Mouse (Mus musculus) CH12.LX (cell line): ENCODE measurements at regions not wholly inside any gene's neighbourhood (a gene's known extent, or its start where the extent isn't known, plus 50 kb on each side); places are given as distances from the start of the nearest gene placed in this dataset.

Experiments
- DNase-seq: peaks from one replicate; pipeline ENCODE4 v3.0.0-alpha.2; 2013; ENCODE audit errors: extremely low read depth
- H3K27ac ChIP-seq: 2 replicates; pipeline ENCODE4 v1.5.1; 2012; ENCODE audit warnings: low read depth, mild to moderate bottlenecking, control low read depth, moderate library complexity; ENCODE audit not compliant: insufficient read depth
- H3K27me3 ChIP-seq: replicated peaks from 2 replicates; pipeline ENCODE3; 2012; ENCODE audit warnings: inconsistent platforms
- H3K36me3 ChIP-seq, 2 experiments: replicated peaks in 1 of 2; 2 replicates each; pipeline versions ENCODE3 to v1.6.1; 2012; ENCODE audit warnings: inconsistent platforms in 1 of 2, low read length in 1 of 2, mild to moderate bottlenecking in 1 of 2, mixed read lengths in 1 of 2, moderate library complexity in 1 of 2; ENCODE audit not compliant: control insufficient read depth in 1 of 2, insufficient read depth in 1 of 2
- H3K4me1 ChIP-seq, 2 experiments: 2 replicates each; pipeline ENCODE4 v1.6.1; 2012; ENCODE audit warnings: inconsistent platforms in 1 of 2, moderate library complexity in 1 of 2; ENCODE audit not compliant: insufficient read depth in 2 of 2, control insufficient read depth in 1 of 2
- H3K4me2 ChIP-seq: 2 replicates; pipeline ENCODE4 v1.6.1; 2012; ENCODE audit warnings: low read depth, mild to moderate bottlenecking, control low read depth; ENCODE audit not compliant: poor library complexity, insufficient read depth, severe bottlenecking
- H3K4me3 ChIP-seq, 3 experiments: fragments of 150-350 bp in 1 of 3; sonication (generic) in 1 of 3; replicated peaks in 1 of 3; 2 replicates each; pipeline versions ENCODE3 to v1.5.1; 2011 to 2012; ENCODE audit warnings: low read depth in 2 of 3, low read length in 2 of 3, mild to moderate bottlenecking in 2 of 3, moderate library complexity in 2 of 3, control low read depth in 1 of 3, improper control_type of control experiment in 1 of 3, inconsistent platforms in 1 of 3, mixed read lengths in 1 of 3; ENCODE audit not compliant: poor library complexity in 1 of 3
- H3K79me2 ChIP-seq: replicated peaks from 2 replicates; pipeline ENCODE4 v1.6.1; 2012; ENCODE audit warnings: mild to moderate bottlenecking, moderate library complexity; ENCODE audit not compliant: control insufficient read depth, poor library complexity, insufficient read depth, severe bottlenecking; ENCODE audit errors: extremely low read depth
- H3K9ac ChIP-seq: 2 replicates; pipeline ENCODE4 v1.6.1; 2012; ENCODE audit warnings: low read depth, mild to moderate bottlenecking, control low read depth, moderate library complexity; ENCODE audit not compliant: insufficient read depth
- H3K9me3 ChIP-seq: replicated peaks from 2 replicates; pipeline ENCODE3; 2012; ENCODE audit warnings: low read length, inconsistent platforms, mixed read lengths
- CTCF ChIP-seq, 2 experiments: IDR thresholded peaks in 1 of 2; conservative IDR thresholded peaks in 1 of 2; 2 replicates each; pipeline ENCODE4 v1.5.1; 2011 to 2012; ENCODE audit warnings: low read depth in 2 of 2, low read length in 2 of 2, improper control_type of control experiment in 1 of 2, inconsistent platforms in 1 of 2, mild to moderate bottlenecking in 1 of 2, moderate library complexity in 1 of 2
- E2F4 ChIP-seq: IDR thresholded peaks from 2 replicates; pipeline ENCODE4 v1.6.1; 2011; ENCODE audit warnings: low read depth, low read length, improper control_type of control experiment; ENCODE audit not compliant: insufficient replicate concordance
- GABPA ChIP-seq: IDR thresholded peaks from 2 replicates; pipeline ENCODE4 v1.6.1; 2012; ENCODE audit warnings: low read depth, low read length, improper control_type of control experiment, inconsistent platforms; ENCODE audit not compliant: insufficient replicate concordance
- HCFC1 ChIP-seq: IDR thresholded peaks from 2 replicates; pipeline ENCODE4 v1.6.1; 2012; ENCODE audit warnings: low read depth, mild to moderate bottlenecking, inconsistent platforms, low read length, improper control_type of control experiment
- MEF2A ChIP-seq: IDR thresholded peaks from 2 replicates; pipeline ENCODE4 v1.6.1; 2014; ENCODE audit warnings: low read depth, mild to moderate bottlenecking, inconsistent platforms, low read length, improper control_type of control experiment, borderline replicate concordance
- MXI1 ChIP-seq: IDR thresholded peaks from 2 replicates; pipeline ENCODE4 v1.6.1; 2011; ENCODE audit warnings: mild to moderate bottlenecking, low read depth, low read length, improper control_type of control experiment
- NRF1 ChIP-seq: IDR thresholded peaks from 2 replicates; pipeline ENCODE4 v1.6.1; 2014; ENCODE audit warnings: low read depth, mild to moderate bottlenecking, inconsistent platforms, low read length, improper control_type of control experiment, moderate library complexity
- POLR2AphosphoS2 ChIP-seq: IDR thresholded peaks from 2 replicates; pipeline ENCODE4 v1.6.1; 2011; ENCODE audit warnings: low read depth, low read length, improper control_type of control experiment
- RAD21 ChIP-seq: IDR thresholded peaks from 2 replicates; pipeline ENCODE4 v1.6.1; 2011; ENCODE audit warnings: low read depth, mild to moderate bottlenecking, low read length, improper control_type of control experiment, moderate library complexity
- RCOR1 ChIP-seq: conservative IDR thresholded peaks from 2 replicates; pipeline ENCODE4 v1.6.1; 2012; ENCODE audit warnings: low read depth, mild to moderate bottlenecking, inconsistent platforms, low read length, improper control_type of control experiment
- SMC3 ChIP-seq: IDR thresholded peaks from 2 replicates; pipeline ENCODE4 v1.6.1; 2011; ENCODE audit warnings: low read depth, low read length, improper control_type of control experiment
- TBP ChIP-seq: conservative IDR thresholded peaks from 2 replicates; pipeline ENCODE4 v1.6.1; 2011; ENCODE audit warnings: low read depth, low read length, improper control_type of control experiment
- TCF12 ChIP-seq: IDR thresholded peaks from 2 replicates; pipeline ENCODE4 v1.6.1; 2014; ENCODE audit warnings: low read depth, mild to moderate bottlenecking, inconsistent platforms, low read length, improper control_type of control experiment
- UBTF ChIP-seq: IDR thresholded peaks from 2 replicates; pipeline ENCODE4 v1.6.1; 2012; ENCODE audit warnings: low read depth, mild to moderate bottlenecking, inconsistent platforms, low read length, improper control_type of control experiment, moderate library complexity
- USF1 ChIP-seq: IDR thresholded peaks from 2 replicates; pipeline ENCODE4 v1.6.1; 2014; ENCODE audit warnings: low read depth, mild to moderate bottlenecking, inconsistent platforms, low read length, improper control_type of control experiment
- USF2 ChIP-seq: conservative IDR thresholded peaks from 2 replicates; pipeline ENCODE4 v1.6.1; 2011; ENCODE audit warnings: low read depth, low read length, improper control_type of control experiment
- ZKSCAN1 ChIP-seq: IDR thresholded peaks from 2 replicates; pipeline ENCODE4 v1.6.1; 2012; ENCODE audit warnings: low read depth, inconsistent platforms, low read length, improper control_type of control experiment, borderline replicate concordance
- ZNF384 ChIP-seq: IDR thresholded peaks from 2 replicates; pipeline ENCODE4 v1.6.1; 2012; ENCODE audit warnings: low read depth, low read length, improper control_type of control experiment, inconsistent platforms
- dilution Hi-C: fragments of 300-500 bp; cut with MboI; formaldehyde crosslinking; loops from 2 replicates; pipeline ENCODE4 v1.14.3; 2020; ENCODE audit warnings: low sequenced_read_pairs; ENCODE audit not compliant: extremely low pct_unique_long_range_greater_than_20kb, extremely low pct_ligation_motif_present
- in situ Hi-C: fragments of 300-500 bp; cut with MboI; formaldehyde crosslinking; loops from 3 replicates; pipeline ENCODE4 v1.14.3; 2019; ENCODE audit warnings: low sequenced_read_pairs, low pct_ligation_motif_present, low pct_unique_long_range_greater_than_20kb, mixed read lengths

- in situ Hi-C loops = no loop called here
- dilution Hi-C loops = no loop called here
- Histone ChIP-seq H3K4me1 (peaks cover 0 to 4% of the 10 kb centered on the region in 2 experiments; a peak in 1 of 4 replicates), H3K79me2 (no peaks in the 10 kb centered on the region), H3K4me3 (no peak overlapping the region), H3K4me2 (no peak overlapping the region), H3K27ac (no peak overlapping the region), H3K36me3 (no peaks in the 10 kb centered on the region), H3K9ac (no peak overlapping the region), H3K9me3 (no peaks in the 10 kb centered on the region), H3K27me3 (no peaks in the 10 kb centered on the region)
- DNase-seq = no peak
- TF ChIP-seq E2F4 (no peak), MXI1 (no peak), GABPA (no peak), UBTF (no peak), USF1 (no peak), ZKSCAN1 (no peak), NRF1 (no peak), TCF12 (no peak), TBP (no peak), SMC3 (no peak)
Observed at GRCm38 (mm10) chr3:78841173-78841572, 445.1 kb downstream of the Rapgef2 start.

GRCm38 (mm10) chr3:78836824-78837223 lies 449.5 kb downstream of the Rapgef2 start:
- H3K4me2 ChIP-seq = no peak overlapping the region
- no peaks in the 10 kb centered on the region for H3K9me3 ChIP-seq
- dilution Hi-C loops (no loop called here), in situ Hi-C loops (no loop called here)
- no peaks in the 10 kb centered on the region for H3K27me3 ChIP-seq
- H3K4me1 ChIP-seq = no peaks in the 10 kb centered on the region
- H3K4me3 ChIP-seq = no peak overlapping the region
- TF ChIP-seq POLR2AphosphoS2 (no peak), USF2 (no peak), RCOR1 (no peak), ZNF384 (no peak), TCF12 (no peak), HCFC1 (no peak), MEF2A (no peak), RAD21 (no peak), CTCF (conservative IDR thresholded peaks at IDR 0.05 in 1 of 2, IDR thresholded peaks at IDR 0.05 in 1 of 2; ENCODE audit: low read depth in 2 of 2, low read length in 2 of 2) (no peak), SMC3 (no peak)
- no peaks in the 10 kb centered on the region for H3K79me2 ChIP-seq
- no peaks in the 10 kb centered on the region for H3K36me3 ChIP-seq
- no peak for DNase-seq
- no peak overlapping the region for H3K9ac ChIP-seq
- H3K27ac ChIP-seq = no peak overlapping the region
